ENCODE assay signal across 34 mouse cellular contexts in genomic region chr5:123844316-123844715, GRCm38 (mm10). TPM values are rescaled to one million over a fixed set of nuclear protein-coding genes. Genes with fewer than 3 reads are reported as not detected.
DNase-seq lines count a peak whose midpoint lies in the region; ATAC-seq and TF ChIP-seq lines count a peak whose summit lies in the region.
"Had no signal": no experiment of that assay in that cellular context is flagged by ENCODE, and none has a peak within 500 bp of the region (broad histone marks: within the 10 kb centered on the region; RNA-seq: fewer than 3 reads in every experiment).

No protein-coding gene starts in this region.

- H3K4me2 ChIP-seq in intestine, embryonic 14.5 days (ENCODE audit: low read length), result no peak overlapping the region
- H3K4me2 ChIP-seq in intestine, embryonic 15.5 days (replicated peaks), result no peak overlapping the region
- H3K4me2 ChIP-seq in stomach, postnatal 0 days (replicated peaks; ENCODE audit: low read depth), result no peak overlapping the region
- no peak overlapping the region for H3K4me2 ChIP-seq in midbrain, embryonic 16.5 days (ENCODE audit: low read length)
- H3K4me2 ChIP-seq: embryonic facial prominence, embryonic 12.5 days; forebrain, embryonic 15.5 days; heart, embryonic 11.5 days; hindbrain, embryonic 12.5 days; midbrain, embryonic 15.5 days had no signal

- no peaks in the 10 kb centered on the region for H3K9me3 ChIP-seq in intestine, embryonic 14.5 days (ENCODE audit: control insufficient read depth, low read length)
- no peaks in the 10 kb centered on the region for H3K9me3 ChIP-seq in intestine, embryonic 15.5 days
- no peaks in the 10 kb centered on the region for H3K9me3 ChIP-seq in stomach, postnatal 0 days (ENCODE audit: control insufficient read depth, low read length)
- H3K9me3 ChIP-seq in midbrain, embryonic 16.5 days (replicated peaks; ENCODE audit: control insufficient read depth, low read length, poor library complexity, severe bottlenecking), result no peaks in the 10 kb centered on the region
- H3K9me3 ChIP-seq: embryonic facial prominence, embryonic 12.5 days; forebrain, embryonic 10.5 days; forebrain, embryonic 15.5 days; G1E; hindbrain, embryonic 12.5 days; midbrain, embryonic 15.5 days had no signal

- H3K4me1 ChIP-seq in intestine, embryonic 14.5 days (replicated peaks; ENCODE audit: control insufficient read depth, insufficient read depth, low read length), result 0 out of 2 replicates have a peak, but pooled peaks cover 4% of the 10 kb centered on the region
- 0 out of 2 replicates have a peak, but pooled peaks cover 2% of the 10 kb centered on the region for H3K4me1 ChIP-seq in intestine, embryonic 15.5 days (replicated peaks)
- H3K4me1 ChIP-seq in liver, adult 2 months (ENCODE audit: control insufficient read depth, insufficient read depth, low read length), result no peaks in the 10 kb centered on the region
- H3K4me1 ChIP-seq in stomach, postnatal 0 days (replicated peaks; ENCODE audit: control insufficient read depth, insufficient read depth), result peaks cover 2% of the 10 kb centered on the region; the same call in 1 of the 2 replicates
- no peaks in the 10 kb centered on the region for H3K4me1 ChIP-seq in midbrain, embryonic 16.5 days (ENCODE audit: control insufficient read depth, insufficient read depth, low read length)
- H3K4me1 ChIP-seq: embryonic facial prominence, embryonic 12.5 days; hindbrain, embryonic 12.5 days; midbrain, embryonic 15.5 days had no signal

- no peak for TF ChIP-seq CTCF in liver, adult 2 months (IDR thresholded peaks at IDR 0.05; ENCODE audit: low read depth, low read length)
- no peak for TF ChIP-seq CTCF in stomach, postnatal 0 days (IDR thresholded peaks at IDR 0.05; ENCODE audit: low read depth)

- peak overlapping the region; percentile 57; the same call in 1 of the 2 replicates for H3K27ac ChIP-seq in intestine, embryonic 14.5 days (ENCODE audit: low read depth)
- no peak overlapping the region for H3K27ac ChIP-seq in intestine, embryonic 15.5 days
- no peak overlapping the region for H3K27ac ChIP-seq in liver, adult 2 months (replicated peaks; ENCODE audit: insufficient read depth, low read depth, low read length)
- peak overlapping the region; percentile 49; the same call in 1 of the 2 replicates for H3K27ac ChIP-seq in stomach, postnatal 0 days (replicated peaks)
- H3K27ac ChIP-seq in midbrain, embryonic 16.5 days (ENCODE audit: low read length), result no peak overlapping the region
- H3K27ac ChIP-seq: embryonic facial prominence, embryonic 12.5 days; forebrain, embryonic 10.5 days; forebrain, embryonic 15.5 days; hindbrain, embryonic 12.5 days; hindbrain, postnatal 0 days; liver, embryonic 14.5 days; macrophage; midbrain, embryonic 15.5 days had no signal

- H3K79me2 ChIP-seq in liver, adult 2 months (ENCODE audit: control insufficient read depth, insufficient read depth, low read length), result no peaks in the 10 kb centered on the region

- no peak for DNase-seq in intestine, embryonic 14.5 days (ENCODE audit: low spot score)
- DNase-seq in liver, adult 2 months (ENCODE audit: extremely low read depth, low read depth, low spot score), result peak; percentile 22
- DNase-seq in liver, result no peak
- DNase-seq in kidney, postnatal 4 days, result peak; percentile 47 to 60
- DNase-seq in stomach, postnatal 0 days (ENCODE audit: low spot score), result no peak
- no peak for DNase-seq in cerebellum, postnatal 25 days
- DNase-seq: adrenal gland, adult 8-10 months; cerebellum, adult 9-10 months; embryo, embryonic 11 days; gastrocnemius, postnatal 14 days; heart, adult 11 months; heart, postnatal 36 days; layer of hippocampus, postnatal 36 days; left cerebral cortex, postnatal 4 days; lung, adult 2 months; lung, postnatal 10 days; right cerebral cortex, postnatal 4 days; thymus, adult 18-20 months; thymus, postnatal 25 days had no signal

- H3K27me3 ChIP-seq in intestine, embryonic 14.5 days (replicated peaks; ENCODE audit: control insufficient read depth, insufficient read depth, low read length), result no peaks in the 10 kb centered on the region
- H3K27me3 ChIP-seq in intestine, embryonic 15.5 days (replicated peaks), result no peaks in the 10 kb centered on the region
- H3K27me3 ChIP-seq in liver, adult 2 months (ENCODE audit: control insufficient read depth, insufficient read depth, low read length), result no peaks in the 10 kb centered on the region; the same call in 1 of the 2 replicates
- no peaks in the 10 kb centered on the region for H3K27me3 ChIP-seq in stomach, postnatal 0 days (ENCODE audit: control insufficient read depth, insufficient read depth, low read length)
- no peaks in the 10 kb centered on the region for H3K27me3 ChIP-seq in midbrain, embryonic 16.5 days (ENCODE audit: control insufficient read depth, insufficient read depth, low read depth, low read length)
- H3K27me3 ChIP-seq: embryonic facial prominence, embryonic 12.5 days; forebrain, embryonic 15.5 days; hindbrain, embryonic 12.5 days; midbrain, embryonic 15.5 days had no signal

- H3K36me3 ChIP-seq in intestine, embryonic 14.5 days (ENCODE audit: control insufficient read depth, insufficient read depth, low read length), result no peaks in the 10 kb centered on the region
- no peaks in the 10 kb centered on the region for H3K36me3 ChIP-seq in intestine, embryonic 15.5 days
- H3K36me3 ChIP-seq in liver, adult 2 months (ENCODE audit: control insufficient read depth, insufficient read depth, low read length), result no peaks in the 10 kb centered on the region
- no peaks in the 10 kb centered on the region for H3K36me3 ChIP-seq in stomach, postnatal 0 days (ENCODE audit: control insufficient read depth, insufficient read depth, low read length)
- no peaks in the 10 kb centered on the region for H3K36me3 ChIP-seq in midbrain, embryonic 16.5 days (ENCODE audit: control insufficient read depth, insufficient read depth, low read length)
- H3K36me3 ChIP-seq: embryonic facial prominence, embryonic 12.5 days; forebrain, embryonic 10.5 days; forebrain, embryonic 15.5 days; G1E; hindbrain, embryonic 12.5 days; midbrain, embryonic 15.5 days had no signal

- WGBS in intestine, embryonic 14.5 days, result 80% methylated on average over 14 of the region's 14 CpGs
- WGBS in intestine, embryonic 15.5 days, result 78% methylated on average over 14 of the region's 14 CpGs
- WGBS in liver, adult 2 months, result 84% methylated on average over 14 of the region's 14 CpGs
- whole genome bisulfite sequencing in stomach, postnatal 0 days, result 64% methylated on average over 14 of the region's 14 CpGs
- WGBS in midbrain, embryonic 16.5 days, result 94% methylated on average over 14 of the region's 14 CpGs

- no peak for ATAC-seq in intestine, embryonic 14.5 days (replicated peaks; ENCODE audit: low FRiP score, low TSS enrichment, low read depth)
- no peak for ATAC-seq in intestine, embryonic 15.5 days
- ATAC-seq in stomach, postnatal 0 days (ENCODE audit: low FRiP score, low TSS enrichment), result no peak
- ATAC-seq in midbrain, embryonic 16.5 days, result no peak
- ATAC-seq: forebrain, embryonic 15.5 days; hindbrain, postnatal 0 days; midbrain, embryonic 15.5 days had no signal

- no peak for TF ChIP-seq EP300 in stomach, postnatal 0 days (optimal IDR thresholded peaks at IDR 0.05)

- H3K4me3 ChIP-seq in intestine, embryonic 14.5 days (ENCODE audit: low read depth, low read length), result no peak overlapping the region
- H3K4me3 ChIP-seq in intestine, embryonic 15.5 days (replicated peaks), result no peak overlapping the region
- no peak overlapping the region for H3K4me3 ChIP-seq in liver, adult 2 months (ENCODE audit: insufficient read depth, low read depth, low read length)
- H3K4me3 ChIP-seq in stomach, postnatal 0 days (ENCODE audit: low read depth, low read length), result no peak overlapping the region
- no peak overlapping the region for H3K4me3 ChIP-seq in midbrain, embryonic 16.5 days (ENCODE audit: low read depth, low read length)
- H3K4me3 ChIP-seq: embryonic facial prominence, embryonic 12.5 days; forebrain, embryonic 10.5 days; forebrain, embryonic 15.5 days; hindbrain, embryonic 12.5 days; midbrain, embryonic 15.5 days had no signal

- no peak overlapping the region for H3K9ac ChIP-seq in intestine, embryonic 14.5 days (ENCODE audit: low read length)
- H3K9ac ChIP-seq in intestine, embryonic 15.5 days, result no peak overlapping the region
- H3K9ac ChIP-seq in liver, adult 2 months (ENCODE audit: low read depth, low read length), result no peak overlapping the region
- no peak overlapping the region for H3K9ac ChIP-seq in stomach, postnatal 0 days (ENCODE audit: low read length)
- H3K9ac ChIP-seq in midbrain, embryonic 16.5 days (ENCODE audit: low read depth, low read length), result no peak overlapping the region
- H3K9ac ChIP-seq: embryonic facial prominence, embryonic 12.5 days; forebrain, embryonic 15.5 days; hindbrain, embryonic 12.5 days; liver, embryonic 14.5 days; midbrain, embryonic 15.5 days had no signal

- no peak for TF ChIP-seq POLR2A in liver, adult 2 months (IDR thresholded peaks at IDR 0.05; ENCODE audit: extremely low read depth, insufficient read depth, low read length)

RNA-seq across cellular contexts. Expression of gene Hcar2, which starts 21.0 kb away (rescaled TPM):
- 0.15 TPM in 1 of 2 replicates, not detected in the other for polyA plus RNA-seq in intestine, embryonic 14.5 days (2014; fragmentation: Nextera tagmentation; extraction: Ambion mirVana)
- polyA plus RNA-seq in intestine, embryonic 15.5 days (2015; fragmentation: Nextera tagmentation; extraction: Ambion mirVana), result 0.09 TPM in 1 of 2 replicates, not detected in the other
- total RNA-seq in liver, adult 2 months (2014; rRNA removed), result 0.18 and 1.1 TPM in 2 replicates
- 0.25 and 0.32 TPM in 2 replicates for polyA plus RNA-seq in liver, adult 2 months (2012; rRNA removed)
- polyA plus RNA-seq in stomach, postnatal 0 days (2015; fragmentation: Nextera tagmentation; extraction: Ambion mirVana), result 24.0 and 26.8 TPM in 2 replicates
- polyA plus RNA-seq in midbrain, embryonic 16.5 days (2015; fragmentation: Nextera tagmentation; extraction: Ambion mirVana), result not detected in 2 replicates
- total RNA-seq: gastrocnemius, postnatal 14 days; hindbrain, postnatal 0 days; left cerebral cortex, postnatal 4 days had no signal
- polyA plus RNA-seq: forebrain, embryonic 10.5 days; forebrain, embryonic 15.5 days; G1E; heart, embryonic 11.5 days; heart, embryonic 16.5 days; hindbrain, embryonic 12.5 days; hindbrain, postnatal 0 days; midbrain, embryonic 15.5 days had no signal

RNA-seq across cellular contexts. Expression of gene Hcar1, which starts 35.5 kb away (rescaled TPM):
- polyA plus RNA-seq in intestine, embryonic 14.5 days (2014; fragmentation: Nextera tagmentation; extraction: Ambion mirVana), result 1.9 and 2.0 TPM in 2 replicates
- polyA plus RNA-seq in intestine, embryonic 15.5 days (2015; fragmentation: Nextera tagmentation; extraction: Ambion mirVana), result 2.3 and 2.8 TPM in 2 replicates
- total RNA-seq in liver, adult 2 months (2014; rRNA removed), result under 0.01 and 0.09 TPM in 2 replicates
- 0.04 TPM in 1 of 2 replicates, not detected in the other for polyA plus RNA-seq in liver, adult 2 months (2012; rRNA removed)
- 4.9 and 6.0 TPM in 2 replicates for polyA plus RNA-seq in stomach, postnatal 0 days (2015; fragmentation: Nextera tagmentation; extraction: Ambion mirVana)
- 0.55 and 0.62 TPM in 2 replicates for polyA plus RNA-seq in midbrain, embryonic 16.5 days (2015; fragmentation: Nextera tagmentation; extraction: Ambion mirVana)
- total RNA-seq: neutrophil, adult 5-6 weeks had no signal
- polyA plus RNA-seq: forebrain, embryonic 10.5 days; G1E; heart, embryonic 11.5 days; macrophage; neural tube, embryonic 11.5 days had no signal

Comparison
In these comparisons a context has a peak if more than half of its experiments do, and no peak if none do; other contexts are left out.
1. DNase-seq: peak in liver, adult 2 months (single experiment) and kidney, postnatal 4 days (2 of 2); none in intestine, embryonic 14.5 days (single experiment), liver (single experiment), stomach, postnatal 0 days (single experiment) and cerebellum, postnatal 25 days (0 of 2).
2. H3K27ac ChIP-seq: peak in intestine, embryonic 14.5 days (single experiment) and stomach, postnatal 0 days (single experiment); none in intestine, embryonic 15.5 days (single experiment), liver, adult 2 months (single experiment) and midbrain, embryonic 16.5 days (single experiment).
3. RNA of gene Hcar2, which starts 21.0 kb away (polyA plus RNA-seq): 24.0 to 26.8 TPM in stomach, postnatal 0 days; 0.25 to 0.32 TPM in liver, adult 2 months, 0.15 TPM in intestine, embryonic 14.5 days, 0.09 TPM in intestine, embryonic 15.5 days and not detected in midbrain, embryonic 16.5 days; every median in the first group is over 10 times any median in the second.